Mouse (Mus musculus) thymus, postnatal 0 days (tissue): ENCODE results near the gene Nyx. TPM values are rescaled to one million over a fixed set of nuclear protein-coding genes. Genes with fewer than 3 reads are reported as not detected.

Experiments
- DNase-seq: peaks from one replicate; pipeline ENCODE4 v3.0.0-alpha.2; 2015; ENCODE audit warnings: low spot score
- polyA plus RNA-seq: library from polyadenylated mRNA; unstranded; fragments of >200 nt; fragmentation: Nextera tagmentation; extraction: Ambion mirVana; gene quantifications from 2 replicates; pipeline ENCODE4 v1.2.1, GENCODE M21; 2015

Gene Nyx
- polyA plus RNA-seq, 1 experiment from 2014 or later = 0.05 TPM

DNA sequence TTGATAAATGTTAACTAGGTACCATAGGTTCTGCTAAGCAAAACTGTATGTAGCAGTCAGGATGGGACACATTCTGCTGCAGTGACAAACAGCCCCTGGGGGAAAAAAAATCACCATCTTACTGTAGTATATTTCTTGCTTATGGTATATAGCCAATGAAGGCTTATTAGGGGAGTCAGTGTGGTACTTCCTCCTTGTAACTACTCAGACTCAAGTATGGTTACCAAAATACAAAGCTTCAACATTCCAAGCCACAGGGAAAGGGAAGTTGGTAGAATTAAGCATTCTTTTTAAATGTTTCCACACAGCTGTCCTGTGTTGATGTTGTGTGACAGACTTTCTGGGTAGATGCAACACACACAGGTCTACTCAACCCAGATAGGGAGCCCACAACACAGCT lies 27.0 kb downstream of the Nyx start:
- no peak for DNase-seq

DNA sequence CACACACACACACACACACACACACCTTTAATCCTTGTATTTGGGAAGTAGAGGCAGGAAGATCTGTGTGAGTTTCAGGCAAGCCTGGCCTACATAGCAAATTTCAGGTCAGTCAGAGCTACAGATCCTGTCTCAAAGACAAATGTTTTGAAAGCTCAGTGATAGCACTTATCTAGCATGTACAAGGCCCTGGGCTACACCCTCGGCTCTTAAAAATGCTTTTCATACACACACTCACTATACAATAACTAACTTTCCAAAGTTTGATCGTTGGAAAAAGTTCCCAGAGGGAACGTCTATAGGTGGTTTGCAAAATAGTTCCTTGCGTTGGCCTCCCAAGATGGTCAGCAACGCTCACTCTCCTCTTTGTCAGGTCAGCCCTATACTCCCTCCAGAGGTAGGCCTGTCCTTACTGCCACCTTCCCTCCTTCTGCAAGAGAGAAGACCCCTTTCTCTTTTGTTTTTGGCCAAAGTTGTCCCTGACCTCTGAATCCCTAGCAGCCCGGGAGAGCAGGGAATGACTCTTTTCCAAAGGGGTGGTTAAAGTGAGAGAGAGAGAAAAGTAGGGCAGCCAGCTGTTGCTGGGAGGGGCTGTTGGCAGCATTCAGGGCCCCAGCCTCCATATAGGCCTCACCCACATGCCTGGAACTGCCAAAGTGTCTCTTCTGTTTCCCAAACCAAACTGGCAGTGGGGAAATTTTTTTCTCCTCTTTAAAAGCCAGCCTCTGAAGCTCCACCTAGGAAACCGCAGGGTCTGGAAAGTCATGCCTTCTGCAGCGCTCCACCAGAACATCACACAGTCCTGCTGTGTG lies 29.2 kb downstream of the Nyx start:
- no peak for DNase-seq

DNA sequence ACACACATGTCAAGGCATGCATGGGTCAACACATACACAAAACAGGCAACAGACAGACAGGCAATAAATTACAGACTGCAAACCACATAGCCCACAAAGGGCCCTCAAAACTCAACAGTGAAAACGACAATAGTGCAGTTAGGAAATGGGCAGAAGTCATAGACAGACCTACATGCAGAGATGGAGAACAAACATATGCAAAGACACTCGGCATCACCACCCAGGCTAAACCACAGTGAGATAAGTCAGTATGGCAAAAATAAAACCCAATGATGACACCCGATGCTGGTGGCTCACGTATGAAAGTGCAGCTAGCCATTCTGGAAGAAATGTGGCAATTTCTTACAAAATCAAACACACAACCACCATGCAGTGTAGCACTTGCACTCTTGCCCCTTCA lies 34.4 kb downstream of the Nyx start:
- DNase-seq = no peak

DNA sequence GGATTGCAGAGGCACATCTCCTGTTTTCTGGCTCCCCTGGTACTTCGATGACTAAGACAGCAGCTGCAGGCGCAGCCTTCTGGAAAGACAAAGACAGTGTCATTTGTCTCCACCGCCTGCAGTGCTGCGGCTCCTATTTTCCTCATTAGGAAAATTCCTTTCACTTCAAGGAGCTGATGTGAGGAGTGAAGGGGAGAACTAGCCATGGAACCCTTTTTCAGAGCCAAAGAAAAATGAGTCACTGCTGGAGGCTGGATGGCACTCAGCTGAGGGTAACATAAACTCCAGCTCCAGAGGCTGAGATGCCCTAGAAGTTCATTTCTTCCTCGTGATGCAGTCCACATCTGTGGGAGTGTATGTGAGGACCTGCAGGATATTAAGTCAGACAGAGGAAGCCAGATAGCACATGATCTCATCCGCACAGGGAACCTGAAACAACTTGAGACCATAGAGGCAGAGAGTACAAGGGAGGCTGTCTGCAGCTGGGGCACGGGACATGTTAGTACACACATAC lies 37.0 kb downstream of the Nyx start:
- DNase-seq = no peak

DNA sequence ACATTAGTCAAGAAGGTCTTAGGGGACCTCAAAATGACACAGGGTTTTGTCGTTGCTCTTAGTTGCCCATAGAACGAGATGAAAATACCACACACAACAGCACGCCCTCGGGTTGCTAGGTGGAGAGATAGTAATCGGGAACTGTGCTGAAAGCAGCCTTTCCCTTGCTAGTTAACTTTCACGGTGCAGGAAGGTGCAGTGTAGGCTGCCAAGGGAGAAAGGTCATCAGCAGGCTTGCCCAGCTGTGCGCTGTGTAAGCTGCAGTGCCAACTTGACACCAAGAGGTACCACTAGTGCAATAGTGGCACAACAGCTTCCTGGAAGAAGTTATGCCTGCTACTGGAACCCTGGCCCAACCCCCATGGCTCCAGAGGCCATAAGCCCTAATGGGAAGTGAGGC lies 38.5 kb downstream of the Nyx start:
- no peak for DNase-seq

DNA sequence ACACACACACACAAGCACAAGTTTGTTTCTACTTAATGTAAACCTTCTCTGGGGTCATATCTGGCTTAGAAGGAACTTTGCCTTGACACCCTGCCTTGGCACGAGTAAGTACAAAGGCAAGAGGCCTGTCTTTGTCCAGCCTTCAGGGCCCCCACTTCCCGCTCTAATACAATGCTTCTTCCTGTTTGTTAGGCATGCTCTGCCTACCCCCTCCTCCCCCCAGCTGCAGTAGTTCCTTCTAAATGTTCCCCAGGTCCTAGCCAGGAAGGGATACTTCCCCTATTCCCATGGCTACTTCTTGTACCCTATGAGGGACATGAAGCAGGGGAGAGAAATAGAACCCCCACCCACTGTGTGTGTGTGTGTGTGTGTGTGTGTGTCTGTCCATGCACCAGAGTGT lies 40.5 kb downstream of the Nyx start:
- DNase-seq = no peak

DNA sequence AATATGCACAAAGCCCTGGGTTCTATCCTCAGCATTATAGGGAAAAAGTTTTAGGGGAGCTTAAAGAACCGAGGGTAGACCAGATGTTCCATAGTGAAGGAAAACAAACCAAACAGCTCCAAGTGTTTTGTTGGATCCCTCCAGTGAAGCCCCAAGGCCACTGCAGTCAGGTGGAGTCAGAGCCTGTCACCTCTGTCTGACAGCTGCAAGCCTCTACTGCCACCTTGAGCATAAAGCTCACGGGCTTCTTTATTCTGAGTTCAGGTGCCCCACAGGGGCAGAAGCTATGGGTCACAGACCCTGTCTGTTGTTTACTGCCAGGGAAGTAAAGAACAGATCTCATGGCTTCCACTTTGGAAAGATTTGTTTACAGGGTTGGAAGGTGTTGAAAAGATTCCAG lies 47.2 kb downstream of the Nyx start:
- DNase-seq = peak; percentile 65

DNA sequence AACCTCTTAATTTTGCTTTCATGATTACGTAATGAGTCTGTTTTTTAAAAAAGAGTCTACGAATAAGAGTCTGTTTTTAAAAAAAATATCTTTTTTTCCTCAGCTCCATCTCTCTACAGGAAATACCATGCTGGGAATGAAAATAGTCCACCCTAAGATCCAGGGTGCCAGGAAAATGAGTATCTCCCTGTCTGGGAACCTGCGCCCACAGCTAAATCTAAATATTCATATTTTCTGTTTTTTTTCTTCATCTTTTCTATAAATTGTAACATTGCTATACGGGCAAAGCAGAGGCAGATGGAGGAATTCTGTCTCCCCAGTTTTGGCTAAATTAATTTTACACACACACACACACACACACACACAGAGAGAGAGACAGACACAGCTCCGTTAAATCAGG lies 48.0 kb downstream of the Nyx start:
- no peak for DNase-seq

DNA sequence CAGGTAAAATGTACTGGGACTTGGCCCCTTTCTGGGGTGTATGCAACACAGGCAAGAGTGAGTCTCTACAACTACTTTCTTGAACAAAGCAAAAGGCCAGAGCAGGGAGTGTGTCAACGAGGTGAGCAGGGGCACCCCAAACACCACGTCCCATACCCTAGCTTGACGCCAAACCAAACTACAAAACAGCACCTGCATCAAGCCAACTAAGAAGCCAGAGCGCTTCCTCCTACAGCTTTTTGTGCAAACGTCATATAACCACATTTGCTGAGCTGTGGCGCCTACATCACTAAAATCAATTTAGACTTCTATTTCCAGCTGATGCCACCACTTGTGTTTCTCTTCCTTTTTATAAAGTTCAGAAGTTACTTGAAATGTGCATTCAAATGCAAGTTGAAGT lies 50.5 kb downstream of the Nyx start:
- DNase-seq = peak; percentile 78

DNA sequence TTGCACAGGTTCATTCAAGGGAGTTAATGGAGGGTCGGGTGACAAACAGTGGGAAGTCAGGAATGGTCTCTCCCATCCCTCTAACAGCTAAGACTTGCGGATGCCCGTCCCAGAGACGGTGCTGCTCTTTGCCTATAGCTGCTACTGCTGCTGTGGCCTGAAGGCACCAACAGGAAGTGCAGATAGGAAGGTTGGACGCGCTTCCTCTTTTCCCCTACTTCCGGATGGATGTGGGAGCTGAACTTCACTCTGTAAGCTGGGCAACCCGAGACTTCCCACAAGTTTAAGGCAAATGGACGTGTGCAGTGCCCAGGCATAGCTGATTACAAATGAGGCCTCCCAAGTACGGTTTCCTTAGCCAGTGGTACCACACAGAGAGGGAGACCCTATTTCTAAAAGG lies 52.1 kb downstream of the Nyx start:
- DNase-seq = no peak

DNA sequence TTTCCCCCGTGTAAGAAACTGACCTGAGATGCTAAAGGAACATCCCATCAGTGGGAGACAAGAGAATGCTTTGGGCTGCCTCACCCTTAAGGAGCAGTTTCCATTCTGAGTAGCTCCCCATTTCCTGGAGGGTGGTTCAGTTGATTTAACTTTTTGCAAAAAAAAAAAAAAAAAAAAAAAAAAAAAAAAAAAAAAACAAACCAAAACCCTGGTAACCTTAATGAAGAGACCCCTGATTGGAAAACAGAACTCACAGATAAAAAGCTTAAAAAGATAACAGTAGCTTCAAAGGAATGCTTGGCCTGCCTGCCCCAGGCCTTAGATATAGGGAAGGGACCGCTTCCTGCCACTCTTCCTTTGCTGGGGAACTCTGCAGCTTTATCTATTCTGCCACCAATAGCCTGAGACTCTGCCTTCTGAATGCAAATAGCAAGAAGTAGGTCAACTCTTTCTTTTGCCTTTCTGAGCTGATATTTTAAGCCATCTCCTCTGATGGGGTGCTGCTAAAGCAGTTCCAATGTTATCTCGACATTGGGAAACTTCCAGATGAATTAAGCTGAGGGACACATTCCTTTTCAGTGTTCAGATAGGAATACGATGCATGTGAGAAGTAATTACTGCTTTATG lies 53.0 kb downstream of the Nyx start:
- DNase-seq = no peak

DNA sequence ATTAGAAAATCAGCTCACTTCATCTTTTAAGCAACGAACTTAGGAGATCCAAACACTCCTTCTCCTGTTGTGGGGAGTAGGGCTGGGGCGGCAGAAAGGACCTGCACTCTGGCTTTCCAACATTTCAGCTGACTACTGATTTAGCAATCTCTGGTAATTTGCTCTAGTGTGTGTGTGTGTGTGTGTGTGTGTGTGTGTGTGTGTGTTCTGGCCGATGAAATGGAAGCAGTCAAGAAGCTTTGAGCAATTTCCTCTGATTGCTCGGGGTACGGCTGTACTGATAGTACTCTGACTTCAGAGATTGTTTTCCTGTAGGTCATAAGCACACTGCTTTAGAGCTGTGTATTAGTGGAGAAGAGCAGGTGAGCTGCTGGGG lies 53.5 kb downstream of the Nyx start:
- no peak for DNase-seq

DNA sequence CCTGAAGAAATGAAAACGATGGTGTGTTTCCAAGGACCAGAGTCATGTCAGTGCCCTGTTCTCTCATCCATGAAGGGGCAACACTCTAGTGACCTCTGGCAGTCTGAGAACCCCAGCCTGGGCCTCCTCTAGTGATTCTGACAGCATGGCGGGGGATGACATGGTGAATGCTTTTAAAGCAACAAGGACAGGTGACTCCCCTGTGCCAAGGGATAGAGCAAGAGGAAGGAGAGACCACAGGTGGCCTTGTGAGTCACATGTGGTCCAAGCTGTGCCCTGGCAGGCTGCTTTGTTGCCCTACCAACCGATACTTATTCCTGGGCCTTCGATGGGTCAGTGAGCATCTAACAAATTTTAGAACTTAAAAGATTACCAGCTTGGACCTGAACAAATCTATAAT lies 54.7 kb downstream of the Nyx start:
- DNase-seq = no peak

DNA sequence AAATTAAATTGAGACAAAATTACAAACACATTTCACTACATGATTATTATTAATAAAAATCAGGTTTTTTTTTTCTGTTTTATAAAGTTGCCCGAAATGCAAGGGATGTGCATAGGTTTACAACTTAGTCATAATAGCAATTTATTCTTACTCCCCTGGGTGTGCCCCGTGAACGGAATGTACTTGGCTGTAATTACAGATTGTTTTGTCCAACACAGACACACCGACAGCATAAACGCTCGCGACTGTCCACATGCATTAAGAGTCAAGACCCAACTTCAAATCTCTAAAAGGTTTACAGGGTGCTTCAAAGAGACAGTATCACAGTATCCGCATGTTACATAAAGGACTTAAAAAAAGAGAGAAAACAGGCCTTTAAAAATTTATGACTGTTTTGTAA lies 55.4 kb downstream of the Nyx start:
- DNase-seq = no peak

Other genes starting within 250 kb of the Nyx start
- gene Ddx3x, start 185.1 kb upstream of the Nyx start, polyA plus RNA-seq = 122 and 124 TPM in 2 replicates
- gene Gpr34, start 166.0 kb downstream of the Nyx start, polyA plus RNA-seq = 2.3 and 3.0 TPM in 2 replicates
- gene Gpr82, start 195.3 kb downstream of the Nyx start, polyA plus RNA-seq = 0.09 and 0.12 TPM in 2 replicates